Mouse (Mus musculus) urinary bladder, adult 2 months (tissue): ENCODE results near the gene Ccl17. TPM values are rescaled to one million over a fixed set of nuclear protein-coding genes. Genes with fewer than 3 reads are reported as not detected.
"Not testable (repeated sequence)": the region's sequence is repeated elsewhere in the genome, so short reads cannot be mapped to it uniquely, and the experiment has no call there.

ENCODE experiments used
- DNase-seq: peaks from one replicate; pipeline ENCODE4 v3.0.0; 2022; ENCODE audit warnings: low spot score
- polyA plus RNA-seq: library from polyadenylated mRNA; depleted of rRNA; stranded (reverse); fragments of >200 nt; gene quantifications from 2 replicates; pipeline ENCODE4 v1.2.3, GENCODE M21; 2012; rRNA removed

Gene Ccl17
- polyA plus RNA-seq, 1 experiment, result 2.3 TPM

DNA sequence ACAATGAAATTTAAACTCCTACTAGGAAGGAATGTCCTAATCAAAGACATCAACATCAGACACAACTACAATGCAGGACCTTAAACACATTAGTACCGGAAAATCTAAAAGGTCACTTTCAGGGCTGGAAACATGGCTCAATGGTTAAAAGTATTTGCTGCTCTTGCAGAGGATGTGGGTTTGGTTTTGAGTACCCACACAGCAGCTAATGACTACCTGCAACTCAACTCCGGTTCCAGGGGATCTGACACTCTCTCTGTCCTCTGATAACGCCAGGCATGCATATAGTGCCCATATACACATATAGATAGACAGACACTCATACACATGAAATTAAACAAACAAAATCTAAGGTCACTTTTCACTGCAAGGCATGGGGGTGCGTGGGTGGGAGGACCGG lies 16.0 kb downstream of the Ccl17 start:
- DNase-seq, result no peak

DNA sequence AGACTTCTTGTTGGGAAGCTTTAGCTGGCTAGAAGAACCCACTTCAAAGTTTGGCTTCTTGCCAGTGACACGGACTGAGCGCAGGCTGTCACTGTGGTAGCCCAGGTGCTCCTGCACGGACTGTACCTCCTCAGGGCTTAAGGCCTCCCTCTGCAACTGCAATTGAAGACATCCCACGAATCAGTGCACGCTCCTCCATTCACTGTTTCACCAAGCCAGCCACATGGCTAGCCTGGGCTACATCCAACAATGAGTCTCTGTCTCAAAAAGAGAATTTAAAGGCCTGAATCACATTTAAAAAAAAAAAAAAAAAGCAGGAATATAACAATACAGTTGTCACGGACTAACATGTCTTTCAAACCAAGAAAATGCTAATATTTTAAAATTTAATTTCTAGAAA lies 18.0 kb downstream of the Ccl17 start:
- DNase-seq, result no peak

DNA sequence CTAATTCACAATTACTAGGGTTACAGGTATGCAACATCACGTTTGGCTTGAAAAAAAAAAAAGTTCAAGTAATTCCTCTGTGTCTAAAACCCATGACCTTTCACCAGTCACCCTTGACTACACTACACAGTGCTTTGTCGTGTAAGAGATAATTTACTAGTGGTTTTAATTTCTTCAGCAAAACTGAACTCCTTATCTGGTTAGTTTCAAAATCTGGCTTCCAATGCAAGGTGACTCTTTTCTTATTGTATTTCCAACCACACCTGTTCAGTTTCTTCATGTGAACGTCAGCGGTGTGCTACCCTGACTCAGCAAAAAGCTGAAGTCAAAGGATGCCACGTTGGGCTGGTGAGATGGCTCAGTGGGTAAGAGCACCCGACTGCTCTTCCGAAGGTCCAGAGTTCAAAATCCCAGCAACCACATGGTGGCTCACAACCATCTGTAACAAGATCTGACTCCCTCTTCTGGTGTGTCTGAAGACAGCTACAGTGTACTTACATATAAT lies 23.7 kb downstream of the Ccl17 start:
- not testable (repeated sequence) for DNase-seq

DNA sequence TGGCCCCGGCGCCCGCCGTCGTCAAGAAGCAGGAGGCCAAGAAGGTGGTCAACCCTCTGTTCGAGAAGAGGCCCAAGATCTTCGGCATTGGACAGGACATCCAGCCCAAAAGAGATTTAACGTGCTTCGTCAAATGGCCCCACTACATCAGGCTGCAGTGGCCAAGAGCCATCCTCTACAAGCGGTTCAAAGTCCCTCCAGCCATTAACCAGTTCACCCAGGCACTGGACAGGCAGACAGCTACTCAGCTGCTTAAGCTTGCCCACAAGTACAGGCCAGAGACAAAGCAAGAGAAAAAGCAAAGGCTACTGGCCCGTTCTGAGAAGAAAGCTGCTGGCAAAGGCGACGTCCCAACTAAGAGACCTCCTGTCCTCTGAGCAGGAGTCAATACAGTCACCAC lies 25.5 kb downstream of the Ccl17 start:
- DNase-seq, result not testable (repeated sequence)

DNA sequence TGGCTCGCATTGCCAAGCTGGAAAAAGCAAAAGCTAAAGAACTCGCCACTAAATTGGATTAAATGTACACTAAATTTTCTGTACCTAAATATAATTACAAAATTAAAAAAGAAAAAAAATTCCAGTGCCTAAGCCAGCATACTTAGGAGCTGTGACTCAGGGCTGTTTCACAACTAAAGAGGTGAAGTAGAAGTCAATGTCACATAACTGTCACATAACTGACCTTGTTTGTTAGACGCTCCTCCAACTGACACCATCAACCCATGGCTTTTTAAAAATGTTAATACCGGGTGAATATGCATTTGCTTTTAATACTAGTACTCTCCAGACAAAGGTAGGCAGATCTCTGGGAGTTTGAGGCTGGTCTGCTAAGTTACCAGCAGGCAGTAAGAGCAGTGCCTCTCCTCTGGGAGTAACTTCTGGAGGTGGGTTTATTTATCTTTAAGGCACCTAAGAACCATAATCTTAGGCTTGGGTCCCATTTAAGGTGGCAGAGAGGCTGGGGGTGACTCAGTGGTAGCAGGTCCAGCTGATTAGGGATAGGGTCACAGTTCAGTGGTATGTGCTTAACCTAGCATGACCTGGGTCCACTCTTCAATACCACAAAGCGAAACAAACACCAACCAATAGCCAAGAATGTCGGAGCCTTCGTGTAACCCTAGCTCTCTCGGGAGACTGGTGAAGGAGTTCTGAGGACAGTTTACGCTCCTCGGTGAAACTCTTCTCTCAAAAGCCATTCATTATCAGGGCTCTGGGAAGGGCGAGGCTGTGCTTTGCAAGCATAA lies 26.4 kb downstream of the Ccl17 start:
- no peak for DNase-seq

DNA sequence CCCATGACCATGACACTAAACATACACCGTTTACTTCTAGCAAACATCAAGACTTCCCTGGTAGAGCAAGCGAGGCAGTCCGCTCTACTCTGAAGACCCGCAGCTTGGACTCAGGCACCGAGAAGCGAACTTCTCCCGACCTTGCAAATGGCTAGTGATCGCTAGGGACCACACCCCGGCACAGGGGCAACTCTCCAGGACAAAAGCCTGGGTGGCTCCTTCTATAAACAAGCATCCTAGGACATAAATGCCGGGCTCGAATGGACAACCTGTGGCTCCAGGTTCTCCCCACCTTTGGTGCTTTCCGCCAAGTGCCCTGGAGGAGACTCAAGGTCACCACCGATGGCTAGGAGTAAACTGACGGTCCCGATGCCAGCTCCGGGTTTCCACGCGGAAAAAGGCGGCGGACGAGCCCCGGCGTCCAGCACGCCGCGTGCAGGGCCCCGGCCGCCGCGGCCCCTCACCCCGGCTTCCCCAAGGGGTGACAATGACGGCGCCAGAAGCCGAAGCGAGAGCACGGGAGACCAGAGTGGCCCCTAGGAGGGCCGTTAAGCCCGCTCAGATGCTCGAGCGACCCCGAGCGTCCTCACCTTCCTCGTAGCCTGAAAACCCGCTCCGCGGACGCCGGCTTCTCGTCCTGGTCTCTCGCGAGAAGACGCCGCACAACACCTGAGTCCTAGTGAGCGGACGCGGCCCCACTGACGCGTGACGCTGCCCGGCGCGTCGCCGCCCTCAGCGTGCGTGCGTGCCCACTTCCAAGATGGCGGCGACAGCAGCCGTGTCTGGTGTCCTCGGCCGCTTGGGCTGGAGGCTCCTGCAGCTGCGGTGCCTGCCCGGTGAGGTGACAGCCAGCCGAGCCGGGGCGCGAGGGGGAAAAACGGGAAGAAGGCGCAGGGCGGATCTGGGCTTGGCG lies 27.7 kb downstream of the Ccl17 start, which contains the start of the genes Coq9 and Ciapin1:
Gene Coq9 (plus strand): TSS at position 660 of the 913 bp plus-strand sequence.
Gene Ciapin1 (minus strand): TSS at position 697 of the 913 bp plus-strand sequence.
- DNase-seq, result peak; percentile 91

DNA sequence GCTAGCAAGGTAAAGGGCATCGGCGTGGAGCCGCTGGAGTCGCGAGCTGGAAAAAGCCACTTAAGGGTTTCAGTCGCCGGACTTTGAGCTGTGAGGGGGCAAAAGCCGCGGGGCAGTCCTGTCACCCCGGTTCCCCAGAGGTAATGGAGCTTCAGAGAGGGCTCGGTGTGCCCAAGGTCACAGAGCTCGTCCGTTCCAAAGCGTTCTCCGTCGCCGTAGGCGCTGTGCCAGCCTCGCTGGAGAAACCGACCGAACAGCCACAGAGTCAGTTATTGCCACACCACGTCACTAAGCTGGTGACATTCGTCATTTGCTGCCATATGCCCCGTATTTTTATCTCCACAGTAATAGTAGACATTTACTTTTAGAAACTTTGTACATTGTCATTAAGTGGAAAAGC lies 28.3 kb downstream of the Ccl17 start:
- no peak for DNase-seq

DNA sequence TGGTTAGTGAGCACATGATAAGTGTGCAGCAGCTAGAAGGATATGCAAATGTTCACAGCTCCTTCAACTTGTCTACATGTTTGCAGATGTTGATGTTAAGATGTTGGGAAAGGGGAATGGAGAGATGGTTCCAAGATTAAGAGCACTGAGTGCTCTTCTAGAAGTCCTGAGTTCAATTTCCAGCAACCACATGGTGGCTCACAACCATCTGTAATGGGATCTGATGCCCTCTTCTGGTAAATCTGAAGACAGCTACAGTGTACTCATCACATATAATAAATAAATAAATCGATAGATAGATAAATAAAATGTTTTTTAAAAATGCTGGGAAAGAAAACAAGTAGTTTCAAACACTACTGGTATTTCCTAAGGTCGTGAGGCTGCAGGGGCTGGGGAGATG lies 30.9 kb downstream of the Ccl17 start:
- DNase-seq, result no peak

DNA sequence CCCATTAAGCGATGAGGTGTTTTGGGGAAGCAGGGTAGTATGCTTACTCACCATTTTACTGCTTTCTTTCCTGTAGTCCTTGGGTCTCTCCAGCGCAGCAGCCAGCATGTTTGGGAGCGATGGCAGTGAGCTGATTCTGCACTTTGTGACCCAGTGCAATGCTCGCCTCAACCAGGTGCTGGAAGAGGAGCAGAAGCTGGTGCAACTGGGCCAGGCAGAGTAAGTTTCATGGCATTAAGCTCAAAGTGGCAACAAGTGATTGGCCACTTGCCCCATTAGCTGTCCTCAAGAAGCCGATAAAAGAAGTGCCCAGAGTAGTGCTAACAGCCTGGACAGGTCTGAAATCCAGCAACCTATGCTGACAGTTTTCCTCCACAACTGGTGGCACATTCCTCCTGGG lies 39.8 kb downstream of the Ccl17 start:
- DNase-seq, result no peak

DNA sequence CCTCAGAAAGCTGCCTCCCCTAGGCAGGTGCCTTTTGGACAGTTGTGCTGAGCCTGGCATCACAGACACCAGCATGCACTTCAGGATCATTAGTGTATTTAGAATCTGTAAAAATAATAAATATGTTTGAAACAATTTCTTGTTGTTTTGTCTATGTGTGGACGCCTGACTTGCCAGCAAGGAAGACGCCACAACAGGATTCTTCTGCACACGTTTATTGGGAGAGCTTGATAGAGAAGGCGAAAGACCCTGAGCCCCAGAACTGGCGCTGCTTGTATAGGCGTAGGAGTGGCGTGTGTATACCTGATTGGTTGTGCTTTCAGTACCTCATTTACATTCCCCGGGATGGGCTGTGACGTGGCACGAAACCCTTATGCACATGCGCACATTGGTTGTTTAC lies 44.5 kb downstream of the Ccl17 start:
- not testable (repeated sequence) for DNase-seq

DNA sequence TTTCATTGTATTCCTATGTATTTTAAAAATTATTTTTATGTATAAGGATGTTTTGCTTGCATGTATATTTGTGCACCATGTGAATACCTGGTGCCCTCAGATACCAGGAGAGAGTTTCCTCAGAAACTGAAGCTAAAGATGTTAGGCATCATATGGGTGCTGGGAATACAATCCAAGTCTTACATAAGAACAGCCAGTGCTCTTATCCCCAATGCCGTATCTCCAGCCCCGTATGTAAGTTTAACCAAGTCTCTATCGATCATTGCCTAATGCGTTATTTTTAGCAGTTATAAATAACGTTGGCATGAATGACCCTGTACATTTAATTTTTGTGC lies 46.7 kb downstream of the Ccl17 start:
- no peak for DNase-seq

DNA sequence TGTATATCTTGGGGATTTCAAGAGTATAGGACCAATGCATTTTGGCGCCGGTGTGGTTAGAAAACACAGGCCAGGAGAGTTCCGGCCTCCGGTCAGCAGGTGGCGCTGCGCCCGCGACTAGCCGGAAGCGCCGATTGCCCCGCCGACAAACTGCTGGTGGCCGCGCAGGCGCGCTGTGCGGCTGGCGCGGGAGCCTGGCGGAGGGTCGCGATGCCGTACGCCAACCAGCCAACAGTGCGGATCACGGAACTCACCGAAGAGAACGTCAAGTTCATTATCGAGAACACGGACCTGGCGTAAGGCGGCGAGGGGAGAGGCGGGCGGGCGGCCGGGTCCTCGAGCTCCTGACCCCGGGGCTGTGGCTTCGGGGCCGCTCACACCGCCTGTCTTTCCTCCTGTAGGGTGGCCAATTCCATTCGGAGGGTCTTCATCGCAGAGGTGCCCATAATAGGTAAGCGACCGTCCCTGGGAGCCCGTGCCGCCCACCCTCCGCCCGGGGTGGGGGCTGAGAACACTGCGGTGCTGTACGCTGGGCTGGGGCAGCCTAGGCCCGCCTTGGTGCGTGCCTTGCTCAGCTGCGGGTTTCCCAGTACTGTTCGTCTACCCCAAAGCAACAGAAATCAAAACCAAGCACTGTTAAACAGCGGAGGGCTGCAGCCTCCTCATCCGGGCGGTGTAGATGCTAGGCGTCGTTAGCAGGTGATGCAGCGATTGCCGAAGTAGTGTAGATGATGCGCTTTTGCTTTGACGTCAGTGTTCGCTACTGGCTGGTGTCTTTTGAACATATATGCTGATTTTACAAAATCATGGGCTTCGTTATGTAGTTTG lies 47.3 kb downstream of the Ccl17 start, which contains the start of gene Polr2c:
Gene Polr2c (plus strand): TSS at position 105 of the 828 bp plus-strand sequence.
- peak; percentile 91 for DNase-seq

DNA sequence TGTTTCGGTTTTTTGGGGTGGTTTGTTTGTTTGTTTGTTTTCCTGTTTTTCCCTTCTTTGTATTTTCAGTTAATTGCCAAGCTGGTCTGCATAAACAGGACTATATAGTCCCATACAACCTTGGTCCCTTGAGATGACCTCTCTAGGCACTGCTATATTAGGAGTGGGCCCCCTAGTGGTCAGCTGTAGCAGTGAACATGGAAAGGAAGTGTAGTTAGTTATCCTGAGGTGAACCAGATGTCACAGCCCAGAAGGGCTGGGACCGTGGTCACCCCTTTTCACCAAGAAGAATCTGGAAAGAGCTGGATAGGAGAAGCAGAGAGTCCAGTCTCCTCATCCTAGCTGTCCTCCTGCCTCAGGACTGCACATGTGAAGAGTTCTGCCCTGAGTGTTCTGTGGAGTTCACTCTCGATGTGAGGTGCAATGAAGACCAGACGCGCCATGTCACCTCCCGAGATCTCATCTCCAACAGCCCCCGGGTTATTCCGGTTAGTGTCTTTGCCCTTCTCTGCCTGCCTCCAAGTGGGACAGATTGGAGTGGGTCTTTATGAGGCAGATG lies 51.2 kb downstream of the Ccl17 start:
- DNase-seq, result no peak

Other genes starting within 250 kb of the Ccl17 start
- gene Rspry1, start 208.5 kb upstream of the Ccl17 start, polyA plus RNA-seq, result 11.4 and 12.5 TPM in 2 replicates
- gene Fam192a, start 208.5 kb upstream of the Ccl17 start, polyA plus RNA-seq, result 42.8 and 48.5 TPM in 2 replicates
- 113 and 116 TPM in 2 replicates for gene Arl2bp, start 143.9 kb upstream of the Ccl17 start, polyA plus RNA-seq
- 82.4 and 99.3 TPM in 2 replicates for gene Pllp, start 114.2 kb upstream of the Ccl17 start, polyA plus RNA-seq
- gene Ccl22, start 64.9 kb upstream of the Ccl17 start, polyA plus RNA-seq, result 1.6 and 2.3 TPM in 2 replicates
- 20.6 and 27.3 TPM in 2 replicates for gene Cx3cl1, start 38.4 kb upstream of the Ccl17 start, polyA plus RNA-seq
- gene Coq9, start 27.9 kb downstream of the Ccl17 start, polyA plus RNA-seq, result 62.3 and 72.1 TPM in 2 replicates
- 22.0 and 27.7 TPM in 2 replicates for gene Ciapin1, start 27.9 kb downstream of the Ccl17 start, polyA plus RNA-seq
- gene Polr2c, start 47.0 kb downstream of the Ccl17 start, polyA plus RNA-seq, result 89.5 and 99.2 TPM in 2 replicates
- gene Dok4, start 65.9 kb downstream of the Ccl17 start, polyA plus RNA-seq, result 12.4 and 13.6 TPM in 2 replicates
- 36.5 and 36.8 TPM in 2 replicates for gene Ccdc102a, start 107.6 kb downstream of the Ccl17 start, polyA plus RNA-seq
- gene Adgrg5, start 113.2 kb downstream of the Ccl17 start, polyA plus RNA-seq, result 1.4 TPM in 2 replicates
- 47.4 and 52.8 TPM in 2 replicates for gene Adgrg1, start 164.3 kb downstream of the Ccl17 start, polyA plus RNA-seq
- gene Adgrg3, start 207.2 kb downstream of the Ccl17 start, polyA plus RNA-seq, result 4.9 and 6.3 TPM in 2 replicates
- 0.04 TPM in 1 of 2 replicates, not detected in the other for gene Drc7, start 244.7 kb downstream of the Ccl17 start, polyA plus RNA-seq